Mouse (Mus musculus) myocyte (in vitro differentiated cells): ENCODE measurements around the gene Add1. TPM values are rescaled to one million over a fixed set of nuclear protein-coding genes. Genes with fewer than 3 reads are reported as not detected.

Source experiments
- H3K27me3 ChIP-seq: one replicate; pipeline ENCODE4 v1.6.1; 2011; ENCODE audit not compliant: control insufficient read depth, insufficient read depth, insufficient read length
- H3K36me3 ChIP-seq: one replicate; pipeline ENCODE4 v1.6.1; 2011; ENCODE audit not compliant: control insufficient read depth, insufficient read depth
- H3K4me2 ChIP-seq: one replicate; pipeline ENCODE4 v1.6.1; 2011; ENCODE audit warnings: low read depth, control low read depth
- H3K4me3 ChIP-seq: one replicate; pipeline ENCODE4 v1.5.1; 2011; ENCODE audit warnings: mild to moderate bottlenecking, control low read depth, moderate library complexity
- H3K79me2 ChIP-seq: one replicate; pipeline ENCODE4 v1.6.1; 2011; ENCODE audit not compliant: control insufficient read depth, insufficient read depth
- H3ac ChIP-seq: one replicate; pipeline ENCODE4 v1.6.1; 2011; ENCODE audit not compliant: control insufficient read depth, insufficient read length
- CEBPB ChIP-seq: IDR thresholded peaks from 2 replicates; pipeline ENCODE4 v1.6.1; 2011; ENCODE audit warnings: mild to moderate bottlenecking, moderate library complexity; ENCODE audit not compliant: poor library complexity, insufficient read depth, severe bottlenecking
- E2F4 ChIP-seq: IDR thresholded peaks from one replicate; pipeline ENCODE4 v1.6.1; 2011; ENCODE audit warnings: mild to moderate bottlenecking, control low read depth, moderate library complexity; ENCODE audit not compliant: insufficient read depth
- MAX ChIP-seq: IDR thresholded peaks from one replicate; pipeline ENCODE4 v1.6.1; 2011; ENCODE audit warnings: low read depth, mild to moderate bottlenecking, control low read depth
- MYOD1 ChIP-seq, 3 experiments: IDR thresholded peaks; one replicate each; pipeline ENCODE4 v1.6.1; 2011; ENCODE audit warnings: control low read depth in 2 of 3, low read depth in 2 of 3, mild to moderate bottlenecking in 2 of 3, moderate library complexity in 1 of 3; ENCODE audit not compliant: insufficient read length in 2 of 3, control insufficient read depth in 1 of 3
- MYOG ChIP-seq, 3 experiments: IDR thresholded peaks; one replicate each; pipeline ENCODE4 v1.6.1; 2011; ENCODE audit warnings: control low read depth in 2 of 3, low read depth in 2 of 3, mild to moderate bottlenecking in 2 of 3; ENCODE audit not compliant: insufficient read length in 2 of 3, control insufficient read depth in 1 of 3, insufficient read depth in 1 of 3
- POLR2A ChIP-seq: IDR thresholded peaks from one replicate; pipeline ENCODE4 v1.6.1; 2011; ENCODE audit warnings: low read depth, mild to moderate bottlenecking, control low read depth, moderate library complexity; ENCODE audit not compliant: insufficient read length
- POLR2AphosphoS2 ChIP-seq: IDR thresholded peaks from one replicate; pipeline ENCODE4 v1.6.1; 2011; ENCODE audit warnings: low read depth, control low read depth; ENCODE audit not compliant: insufficient read length
- REST ChIP-seq: IDR thresholded peaks from one replicate; pipeline ENCODE4 v1.6.1; 2011; ENCODE audit warnings: mild to moderate bottlenecking, control low read depth, moderate library complexity; ENCODE audit not compliant: insufficient read depth, insufficient read length
- SRF ChIP-seq: IDR thresholded peaks from one replicate; pipeline ENCODE4 v1.6.1; 2011; ENCODE audit warnings: low read depth; ENCODE audit not compliant: control insufficient read depth, insufficient read length
- TCF12 ChIP-seq: IDR thresholded peaks from one replicate; pipeline ENCODE4 v1.6.1; 2011; ENCODE audit warnings: mild to moderate bottlenecking, control low read depth; ENCODE audit not compliant: poor library complexity, insufficient read depth, severe bottlenecking
- USF1 ChIP-seq: IDR thresholded peaks from one replicate; pipeline ENCODE4 v1.6.1; 2011; ENCODE audit warnings: low read depth, mild to moderate bottlenecking, control low read depth, moderate library complexity
- polyA plus RNA-seq: library from polyadenylated mRNA; unstranded; fragments of >200 nt; fragmentation: generic; extraction: Trizol; gene quantifications from one replicate; pipeline ENCODE4 v1.2.1, GENCODE M21; 2012; ENCODE audit warnings: missing spikeins

Gene Add1
- polyA plus RNA-seq, 1 experiment: 160 TPM

GRCm38 (mm10) chr5:34539121-34539520, 34.3 kb upstream of the Add1 start:
- Histone ChIP-seq H3K4me3 (no peak overlapping the region), H3K4me2 (no peak overlapping the region), H3K79me2 (peaks cover 28% of the 10 kb centered on the region), H3K27me3 (no peaks in the 10 kb centered on the region), H3ac (no peak overlapping the region), H3K36me3 (peaks cover 3% of the 10 kb centered on the region)
- no peak for TF ChIP-seq MYOG (IDR thresholded peaks at IDR 0.05; ENCODE audit: control insufficient read depth in 1 of 3, insufficient read depth in 1 of 3, insufficient read length in 2 of 3, low read depth in 2 of 3)
- TF ChIP-seq POLR2A: no peak
- no peak for TF ChIP-seq POLR2AphosphoS2
- no peak for TF ChIP-seq CEBPB
- no peak for TF ChIP-seq E2F4
- TF ChIP-seq MAX: no peak

- no peak for TF ChIP-seq MYOG (IDR thresholded peaks at IDR 0.05; ENCODE audit: control insufficient read depth in 1 of 3, insufficient read depth in 1 of 3, insufficient read length in 2 of 3, low read depth in 2 of 3)
- TF ChIP-seq POLR2AphosphoS2: no peak
- TF ChIP-seq TCF12: no peak
- H3K79me2 ChIP-seq: peaks cover 27% of the 10 kb centered on the region
- H3K27me3 ChIP-seq: no peaks in the 10 kb centered on the region
- H3K4me2 ChIP-seq: no peak overlapping the region
- H3K36me3 ChIP-seq: peaks cover 6% of the 10 kb centered on the region
- no peak overlapping the region for H3ac ChIP-seq
- H3K4me3 ChIP-seq: no peak overlapping the region
Measured at GRCm38 (mm10) chr5:34542166-34542565, 31.3 kb upstream of the Add1 start.

DNA sequence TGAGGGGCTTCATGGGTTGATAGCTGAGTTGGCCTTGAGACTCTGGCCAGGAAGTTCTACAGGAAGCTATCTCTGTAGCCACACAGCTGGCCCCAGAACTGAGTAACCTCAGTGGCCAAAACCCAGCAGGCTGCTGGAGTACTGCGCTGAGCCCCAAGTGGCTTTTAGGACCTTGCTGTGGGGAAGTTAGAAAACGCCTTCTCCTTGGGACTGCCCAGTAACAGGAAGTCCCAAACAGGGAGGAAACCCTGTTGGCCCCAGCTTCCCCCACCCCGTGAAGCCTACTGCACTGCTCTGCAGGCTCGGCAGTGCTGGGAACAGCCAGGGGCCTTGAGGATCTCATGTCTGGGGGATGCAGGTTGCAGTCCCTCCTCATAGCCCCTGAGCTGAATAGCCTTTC, 30.4 kb upstream of the Add1 start:
- H3K36me3 ChIP-seq: peaks cover 6% of the 10 kb centered on the region
- H3K4me2 ChIP-seq: no peak overlapping the region
- no peaks in the 10 kb centered on the region for H3K27me3 ChIP-seq
- peaks cover 28% of the 10 kb centered on the region for H3K79me2 ChIP-seq
- TF ChIP-seq TCF12: no peak
- no peak for TF ChIP-seq CEBPB
- no peak for TF ChIP-seq POLR2A
- no peak for TF ChIP-seq E2F4
- TF ChIP-seq MYOD1 (IDR thresholded peaks at IDR 0.05; ENCODE audit: control insufficient read depth in 1 of 3, insufficient read length in 2 of 3, low read depth in 2 of 3): no peak
- no peak for TF ChIP-seq USF1
- H3K4me3 ChIP-seq: no peak overlapping the region
- no peak overlapping the region for H3ac ChIP-seq

DNA sequence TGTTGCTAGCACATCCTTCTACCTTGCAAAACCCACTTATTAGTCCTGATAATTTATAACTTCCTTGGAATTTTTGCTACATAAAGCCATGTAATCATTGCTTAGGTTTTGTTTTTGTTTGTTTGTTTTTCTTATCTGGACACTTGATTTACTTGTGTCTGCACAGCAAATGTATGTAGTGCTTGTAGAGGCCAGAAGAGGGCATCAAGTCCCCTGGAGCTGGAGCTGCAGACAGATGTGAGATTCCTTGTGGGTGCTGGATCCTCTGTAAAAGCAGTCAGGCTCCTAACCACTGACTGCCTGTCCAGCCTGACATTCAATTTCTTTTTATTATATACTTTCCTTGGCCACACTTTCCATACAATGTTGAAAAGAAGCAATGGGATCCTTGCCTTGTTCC, 26.1 kb upstream of the Add1 start:
- TF ChIP-seq CEBPB (no peak), MAX (no peak), MYOD1 (IDR thresholded peaks at IDR 0.05; ENCODE audit: control insufficient read depth in 1 of 3, insufficient read length in 2 of 3, low read depth in 2 of 3) (no peak), USF1 (no peak), POLR2A (no peak), SRF (no peak)
- Histone ChIP-seq H3K4me3 (no peak overlapping the region), H3K36me3 (peaks cover 8% of the 10 kb centered on the region), H3K79me2 (peaks cover 12% of the 10 kb centered on the region), H3ac (no peak overlapping the region), H3K4me2 (no peak overlapping the region), H3K27me3 (no peaks in the 10 kb centered on the region)

DNA sequence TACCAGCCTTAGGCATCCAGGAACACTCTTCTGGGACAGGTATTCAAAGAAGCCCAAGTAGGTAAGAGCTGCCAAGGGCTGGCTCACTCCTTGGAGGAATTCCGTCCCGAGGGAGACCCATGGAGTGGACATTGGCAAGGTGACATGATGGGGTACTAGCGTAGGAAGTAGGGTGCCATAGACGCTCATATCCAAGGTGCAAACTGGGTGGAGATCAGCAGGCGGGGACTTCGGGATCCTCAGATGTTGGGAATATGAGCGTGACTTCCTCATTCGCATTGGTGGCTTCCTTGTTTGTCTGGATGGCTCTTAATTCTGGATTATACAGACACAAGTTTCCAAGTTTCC, 24.4 kb upstream of the Add1 start:
- Histone ChIP-seq H3K4me2 (no peak overlapping the region), H3K36me3 (peaks cover 8% of the 10 kb centered on the region), H3K79me2 (peaks cover 12% of the 10 kb centered on the region), H3ac (no peak overlapping the region), H3K27me3 (no peaks in the 10 kb centered on the region), H3K4me3 (no peak overlapping the region)
- TF ChIP-seq POLR2A (no peak), CEBPB (no peak), POLR2AphosphoS2 (no peak), SRF (no peak)

- TF ChIP-seq MYOD1 (IDR thresholded peaks at IDR 0.05; ENCODE audit: control insufficient read depth in 1 of 3, insufficient read length in 2 of 3, low read depth in 2 of 3) (no peak), USF1 (no peak), REST (no peak)
- no peak overlapping the region for H3K4me3 ChIP-seq
- H3K79me2 ChIP-seq: peaks cover 9% of the 10 kb centered on the region
- no peak overlapping the region for H3ac ChIP-seq
- H3K36me3 ChIP-seq: peaks cover 9% of the 10 kb centered on the region
- no peaks in the 10 kb centered on the region for H3K27me3 ChIP-seq
- no peak overlapping the region for H3K4me2 ChIP-seq
Measured at GRCm38 (mm10) chr5:34549483-34550221, 23.8 kb upstream of the Add1 start.
